Mouse (Mus musculus) liver, postnatal 0 days (tissue): ENCODE measurements around the gene Xpc.

Experiments used
- CTCF ChIP-seq: sonication (generic); IDR thresholded peaks from 2 replicates; pipeline ENCODE4 v1.5.1; 2016; ENCODE audit warnings: antibody characterized with exemption, low read depth
- EP300 ChIP-seq: IDR thresholded peaks from 2 replicates; pipeline ENCODE4 v1.6.1; 2016; ENCODE audit warnings: antibody characterized with exemption, low read depth, mild to moderate bottlenecking

DNA sequence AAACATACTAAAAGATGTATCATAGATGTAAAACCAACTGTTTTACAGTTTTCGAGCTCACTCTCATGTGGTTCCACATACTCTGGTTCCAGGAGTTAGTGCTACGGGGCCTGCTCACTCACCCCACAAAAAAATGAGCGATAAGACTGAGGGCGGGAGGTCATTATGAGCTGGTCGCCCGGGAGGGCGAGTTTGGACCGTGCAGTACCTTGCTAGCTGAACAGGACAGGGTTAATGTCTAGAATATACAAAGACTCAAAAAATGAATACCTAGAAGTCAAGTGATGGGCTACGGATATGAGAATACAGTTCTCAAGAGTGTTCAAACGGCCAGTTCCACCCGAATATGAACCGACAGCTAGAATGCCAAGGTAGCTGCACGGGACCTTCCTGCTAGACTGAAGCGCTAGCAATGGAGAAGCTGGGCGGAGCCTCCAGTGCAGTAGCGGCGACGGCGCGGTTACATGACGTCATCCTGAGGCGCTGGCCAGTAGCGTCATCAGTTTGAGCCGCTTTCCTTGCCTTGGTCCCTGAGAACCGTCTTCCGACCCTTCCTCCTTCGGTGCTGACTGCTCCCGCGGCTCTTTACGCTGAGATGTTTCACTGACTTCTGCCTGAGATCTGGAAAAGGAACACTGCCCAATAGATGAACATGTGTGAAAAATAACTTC is 75.1 kb downstream of the Xpc start:
- TF ChIP-seq CTCF (no peak), EP300 (no peak)
